Mouse (Mus musculus) A20 (cell line): ENCODE measurements around the gene Arl4a.

Source experiments
- DNase-seq: peaks from one replicate; pipeline ENCODE4 v3.0.0-alpha.2; 2011; ENCODE audit warnings: low read depth, low spot score

Arl4a gene

DNA sequence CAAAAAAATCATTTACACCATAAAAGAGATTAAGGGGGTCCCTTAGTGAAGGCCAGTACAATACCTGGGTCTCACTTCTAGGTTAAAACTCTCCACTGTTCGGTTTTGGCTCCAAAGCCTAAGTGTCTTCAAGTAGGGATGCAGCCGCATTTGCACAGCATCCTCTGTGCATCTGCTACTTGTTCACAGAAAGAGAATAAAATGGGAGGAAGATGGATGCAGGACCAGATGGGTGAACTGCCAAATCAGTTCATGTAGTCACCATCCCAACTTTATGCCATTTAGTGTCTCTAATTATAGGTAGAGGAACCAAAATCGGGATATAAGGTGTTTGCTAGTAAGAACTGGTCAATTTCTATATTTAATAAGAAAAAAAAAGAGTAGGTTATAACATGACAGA is 69.7 kb downstream of the Arl4a start:
- no peak for DNase-seq

DNA sequence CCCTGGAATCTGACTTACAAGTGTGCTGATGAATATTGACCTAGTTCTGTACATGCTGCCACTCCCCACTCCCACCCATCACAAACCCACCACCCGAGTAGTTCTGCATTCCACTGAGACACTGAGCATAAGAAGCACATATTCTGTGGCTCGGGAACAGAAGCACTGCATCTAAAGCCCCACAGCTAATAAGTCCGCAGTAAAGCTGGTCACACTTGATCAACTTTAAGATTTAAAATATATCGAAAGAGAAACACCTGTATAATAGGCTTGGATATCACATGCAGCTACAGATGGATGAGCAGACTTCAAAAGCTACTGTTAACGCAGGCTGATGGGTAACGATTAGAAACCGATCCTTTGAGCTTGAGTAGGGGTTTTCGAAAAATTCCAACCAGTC is 78.7 kb downstream of the Arl4a start:
- peak; percentile 50 for DNase-seq

DNA sequence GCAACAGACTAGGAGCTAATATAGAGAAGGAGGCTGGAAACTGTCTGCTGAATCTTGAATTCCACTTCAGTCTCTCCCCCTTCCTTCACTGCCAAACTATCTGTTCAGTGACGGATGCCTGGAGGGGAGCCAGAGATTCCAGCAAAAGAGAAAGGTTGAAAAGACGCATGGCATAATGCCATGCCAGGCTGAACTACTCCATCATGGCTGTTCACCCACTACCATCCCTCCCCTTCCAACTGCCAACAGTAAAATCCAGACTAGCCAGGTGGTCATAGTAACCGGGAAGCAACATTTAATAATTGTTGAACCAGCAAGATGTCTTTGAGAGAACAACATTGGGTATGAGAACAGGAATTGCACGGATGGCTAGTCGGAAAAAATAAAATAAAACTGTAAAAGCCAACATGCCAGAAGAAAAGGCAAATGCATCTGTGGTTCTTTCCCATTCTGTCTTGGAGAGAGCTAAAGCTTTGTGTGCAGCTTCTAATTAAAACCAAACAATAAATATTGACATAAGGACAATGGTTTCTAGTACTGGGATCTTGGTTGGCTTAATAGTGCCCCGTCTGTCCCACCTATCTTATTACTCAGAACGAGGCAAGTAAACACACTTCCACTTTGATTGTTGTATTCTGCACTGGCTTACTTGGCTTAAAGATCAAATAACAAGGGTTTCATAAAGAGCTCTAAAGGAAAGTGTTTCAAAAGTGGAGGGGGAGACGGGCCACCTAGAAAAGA is 79.7 kb downstream of the Arl4a start:
- no peak for DNase-seq

- DNase-seq: peak; percentile 53
Measured at GRCm38 (mm10) chr12:39956396-39956795, 81.4 kb downstream of the Arl4a start.
